Mouse (Mus musculus) lung, postnatal 0 days (tissue): ENCODE results near the gene Mgat4c.

Source experiments
- CTCF ChIP-seq: IDR thresholded peaks from 2 replicates; pipeline ENCODE4 v1.5.1; 2016; ENCODE audit warnings: antibody characterized with exemption, mild to moderate bottlenecking
- EP300 ChIP-seq: IDR thresholded peaks from 2 replicates; pipeline ENCODE4 v1.6.1; 2016; ENCODE audit warnings: antibody characterized with exemption, mild to moderate bottlenecking, control low read depth

DNA sequence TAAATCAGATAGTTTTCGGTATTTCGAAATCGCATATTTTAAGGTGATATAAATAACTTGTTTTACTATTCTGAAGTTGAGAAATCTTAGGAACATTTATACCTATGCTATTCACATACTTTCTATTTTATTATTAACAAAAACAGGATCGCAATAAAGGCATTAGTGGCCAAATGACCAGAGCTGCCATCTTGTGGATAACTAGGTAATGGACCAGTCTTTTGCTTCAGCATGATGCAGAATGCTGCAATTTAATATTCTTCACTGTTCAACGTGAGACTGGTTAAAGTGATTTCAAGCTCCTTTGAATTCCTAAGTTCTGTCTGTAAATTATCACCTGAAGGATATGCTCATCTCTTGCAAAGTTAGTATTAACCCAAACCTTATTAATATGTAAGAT is 473.6 kb downstream of the Mgat4c start:
- TF ChIP-seq CTCF (no peak; the same call in 1 of the 2 replicates), EP300 (no peak)
